Mouse (Mus musculus): ENCODE measurements around the gene Pgrmc2. TPM values are rescaled to one million over a fixed set of nuclear protein-coding genes. Genes with fewer than 3 reads are reported as not detected.

The Pgrmc2 gene
- polyA plus RNA-seq, 1 experiment from 2014 or later: 28.3 TPM

- Histone ChIP-seq H3K36me3 (ENCODE audit: control insufficient read depth, insufficient read depth, low read length) (no peaks in the 10 kb centered on the region), H3K9ac (ENCODE audit: low read depth, low read length) (no peak overlapping the region), H3K4me1 (replicated peaks; ENCODE audit: control insufficient read depth, insufficient read depth, low read length) (no peaks in the 10 kb centered on the region), H3K9me3 (ENCODE audit: control insufficient read depth, low read length) (no peaks in the 10 kb centered on the region), H3K27me3 (replicated peaks; ENCODE audit: control insufficient read depth, insufficient read depth, low read length) (no peaks in the 10 kb centered on the region), H3K4me3 (ENCODE audit: low read depth, low read length) (no peak overlapping the region), H3K27ac (ENCODE audit: low read depth, low read length) (no peak overlapping the region), H3K4me2 (no peak overlapping the region)
- ATAC-seq (replicated peaks; ENCODE audit: low FRiP score): no peak
- DNase-seq (ENCODE audit: low spot score): no peak
- WGBS: 78% methylated on average over 5 of the region's 5 CpGs
These were observed 44.4 kb downstream of the Pgrmc2 start for GRCm38 (mm10) chr3:41038297-41038916.

GRCm38 (mm10) chr3:41031286-41032210, 51.3 kb downstream of the Pgrmc2 start:
- Histone ChIP-seq H3K9me3 (ENCODE audit: control insufficient read depth, low read length) (no peaks in the 10 kb centered on the region), H3K36me3 (ENCODE audit: control insufficient read depth, insufficient read depth, low read length) (no peaks in the 10 kb centered on the region), H3K9ac (ENCODE audit: low read depth, low read length) (no peak overlapping the region), H3K4me2 (no peak overlapping the region), H3K27ac (ENCODE audit: low read depth, low read length) (no peak overlapping the region), H3K4me1 (replicated peaks; ENCODE audit: control insufficient read depth, insufficient read depth, low read length) (no peaks in the 10 kb centered on the region), H3K27me3 (replicated peaks; ENCODE audit: control insufficient read depth, insufficient read depth, low read length) (no peaks in the 10 kb centered on the region), H3K4me3 (ENCODE audit: low read depth, low read length) (no peak overlapping the region)
- DNase-seq (ENCODE audit: low spot score) (no peak), ATAC-seq (replicated peaks; ENCODE audit: low FRiP score) (no peak)
- 72% methylated on average over 12 of the region's 12 CpGs for WGBS

- DNase-seq (ENCODE audit: low spot score): no peak
- no peak overlapping the region for H3K4me3 ChIP-seq (ENCODE audit: low read depth, low read length)
- WGBS: 83% methylated on average over 1 of the region's 1 CpGs
These were observed 52.1 kb downstream of the Pgrmc2 start for GRCm38 (mm10) chr3:41030705-41031104.

GRCm38 (mm10) chr3:41021980-41022379, 60.9 kb downstream of the Pgrmc2 start:
- no peaks in the 10 kb centered on the region for H3K27me3 ChIP-seq (replicated peaks; ENCODE audit: control insufficient read depth, insufficient read depth, low read length)
- no peak for DNase-seq (ENCODE audit: low spot score)
- H3K4me1 ChIP-seq (replicated peaks; ENCODE audit: control insufficient read depth, insufficient read depth, low read length): no peaks in the 10 kb centered on the region
- no peaks in the 10 kb centered on the region for H3K36me3 ChIP-seq (ENCODE audit: control insufficient read depth, insufficient read depth, low read length)
- H3K4me2 ChIP-seq: no peak overlapping the region
- no peak for ATAC-seq (replicated peaks; ENCODE audit: low FRiP score)
- no peak overlapping the region for H3K9ac ChIP-seq (ENCODE audit: low read depth, low read length)
- H3K9me3 ChIP-seq (ENCODE audit: control insufficient read depth, low read length): no peaks in the 10 kb centered on the region
- no peak overlapping the region for H3K27ac ChIP-seq (ENCODE audit: low read depth, low read length)
- 68% methylated on average over 6 of the region's 6 CpGs for WGBS
- no peak overlapping the region for H3K4me3 ChIP-seq (ENCODE audit: low read depth, low read length)

More at GRCm38 (mm10) chr3:41030705-41031104, 52.1 kb downstream of the Pgrmc2 start:
- H3K4me1 ChIP-seq (replicated peaks; ENCODE audit: control insufficient read depth, insufficient read depth, low read length): no peaks in the 10 kb centered on the region
- ATAC-seq (replicated peaks; ENCODE audit: low FRiP score): no peak
- H3K9me3 ChIP-seq (ENCODE audit: control insufficient read depth, low read length): no peaks in the 10 kb centered on the region
- H3K9ac ChIP-seq (ENCODE audit: low read depth, low read length): no peak overlapping the region
- no peaks in the 10 kb centered on the region for H3K36me3 ChIP-seq (ENCODE audit: control insufficient read depth, insufficient read depth, low read length)
- no peaks in the 10 kb centered on the region for H3K27me3 ChIP-seq (replicated peaks; ENCODE audit: control insufficient read depth, insufficient read depth, low read length)
- no peak overlapping the region for H3K4me2 ChIP-seq
- no peak overlapping the region for H3K27ac ChIP-seq (ENCODE audit: low read depth, low read length)

- WGBS: 76% methylated on average over 7 of the region's 7 CpGs
- Histone ChIP-seq H3K27me3 (replicated peaks; ENCODE audit: control insufficient read depth, insufficient read depth, low read length) (no peaks in the 10 kb centered on the region), H3K9ac (ENCODE audit: low read depth, low read length) (no peak overlapping the region), H3K36me3 (ENCODE audit: control insufficient read depth, insufficient read depth, low read length) (no peaks in the 10 kb centered on the region), H3K4me3 (ENCODE audit: low read depth, low read length) (no peak overlapping the region), H3K27ac (ENCODE audit: low read depth, low read length) (no peak overlapping the region), H3K4me1 (replicated peaks; ENCODE audit: control insufficient read depth, insufficient read depth, low read length) (no peaks in the 10 kb centered on the region), H3K9me3 (ENCODE audit: control insufficient read depth, low read length) (no peaks in the 10 kb centered on the region), H3K4me2 (no peak overlapping the region)
- no peak for DNase-seq (ENCODE audit: low spot score)
- ATAC-seq (replicated peaks; ENCODE audit: low FRiP score): no peak
These were observed 62.2 kb downstream of the Pgrmc2 start for GRCm38 (mm10) chr3:41020687-41021086.

- Histone ChIP-seq H3K27ac (ENCODE audit: low read depth, low read length) (no peak overlapping the region), H3K9ac (ENCODE audit: low read depth, low read length) (no peak overlapping the region), H3K4me1 (replicated peaks; ENCODE audit: control insufficient read depth, insufficient read depth, low read length) (no peaks in the 10 kb centered on the region), H3K4me2 (no peak overlapping the region), H3K9me3 (ENCODE audit: control insufficient read depth, low read length) (no peaks in the 10 kb centered on the region), H3K4me3 (ENCODE audit: low read depth, low read length) (no peak overlapping the region), H3K36me3 (ENCODE audit: control insufficient read depth, insufficient read depth, low read length) (no peaks in the 10 kb centered on the region), H3K27me3 (replicated peaks; ENCODE audit: control insufficient read depth, insufficient read depth, low read length) (no peaks in the 10 kb centered on the region)
- ATAC-seq (replicated peaks; ENCODE audit: low FRiP score): no peak
- no peak for DNase-seq (ENCODE audit: low spot score)
- WGBS: 69% methylated on average over 3 of the region's 3 CpGs
These were observed 64.7 kb downstream of the Pgrmc2 start for GRCm38 (mm10) chr3:41018022-41018608.

Other genes starting within 250 kb of the Pgrmc2 start
- gene Mfsd8, start 236.2 kb downstream of the Pgrmc2 start, polyA plus RNA-seq (2014; fragmentation: Nextera tagmentation; extraction: Ambion mirVana): 6.1 and 8.3 TPM in 2 replicates
- gene Abhd18, start 236.1 kb downstream of the Pgrmc2 start, polyA plus RNA-seq (2014; fragmentation: Nextera tagmentation; extraction: Ambion mirVana): 7.7 and 8.1 TPM in 2 replicates
- 0.16 and 0.42 TPM in 2 replicates for gene 1700034I23Rik, start 180.5 kb downstream of the Pgrmc2 start, polyA plus RNA-seq (2014; fragmentation: Nextera tagmentation; extraction: Ambion mirVana)
- gene Larp1b, start 133.2 kb downstream of the Pgrmc2 start, polyA plus RNA-seq (2014; fragmentation: Nextera tagmentation; extraction: Ambion mirVana): 9.9 and 10.2 TPM in 2 replicates

All from liver, embryonic 11.5 days (tissue).